Mouse (Mus musculus): Measurements from ENCODE around the gene Golm1. TPM values are rescaled to one million over a fixed set of nuclear protein-coding genes. Genes with fewer than 3 reads are reported as not detected.

Gene Golm1
- polyA plus RNA-seq, 1 experiment = not detected

GRCm38 (mm10) chr13:59679908-59680307 lies 4.3 kb upstream of the Golm1 start:
- no peak overlapping the region for H3K27ac ChIP-seq (ENCODE audit: insufficient read depth, low read depth, low read length)
- TF ChIP-seq POLR2A (IDR thresholded peaks at IDR 0.05; ENCODE audit: insufficient read depth, low read depth, low read length) (no peak), CTCF (IDR thresholded peaks at IDR 0.05; ENCODE audit: insufficient read depth, low read depth, low read length) (no peak)
- no peaks in the 10 kb centered on the region for H3K4me1 ChIP-seq (ENCODE audit: control insufficient read depth, insufficient read depth, low read length)
- H3K4me3 ChIP-seq (ENCODE audit: insufficient read depth, low read depth, low read length) = no peak overlapping the region
- 84% methylated on average over 4 of the region's 4 CpGs for WGBS

- 63% methylated on average over 4 of the region's 4 CpGs for WGBS
- Histone ChIP-seq H3K4me1 (ENCODE audit: control insufficient read depth, insufficient read depth, low read length) (peaks cover 3% of the 10 kb centered on the region), H3K4me3 (ENCODE audit: insufficient read depth, low read depth, low read length) (no peak overlapping the region), H3K27ac (ENCODE audit: insufficient read depth, low read depth, low read length) (no peak overlapping the region)
- TF ChIP-seq CTCF (IDR thresholded peaks at IDR 0.05; ENCODE audit: insufficient read depth, low read depth, low read length) = no peak
- no peak for TF ChIP-seq POLR2A (IDR thresholded peaks at IDR 0.05; ENCODE audit: insufficient read depth, low read depth, low read length)
Observed at GRCm38 (mm10) chr13:59679306-59679705, 3.7 kb upstream of the Golm1 start.

GRCm38 (mm10) chr13:59676316-59677229 lies 962 bp upstream of the Golm1 start:
- no peak for TF ChIP-seq CTCF (IDR thresholded peaks at IDR 0.05; ENCODE audit: insufficient read depth, low read depth, low read length)
- Histone ChIP-seq H3K4me3 (ENCODE audit: insufficient read depth, low read depth, low read length) (no peak overlapping the region), H3K27ac (ENCODE audit: insufficient read depth, low read depth, low read length) (no peak overlapping the region), H3K4me1 (ENCODE audit: control insufficient read depth, insufficient read depth, low read length) (peaks cover 6% of the 10 kb centered on the region)
- 75% methylated on average over 12 of the region's 12 CpGs for WGBS

GRCm38 (mm10) chr13:59674761-59675150 lies 855 bp downstream of the Golm1 start:
- H3K4me1 ChIP-seq (ENCODE audit: control insufficient read depth, insufficient read depth, low read length) = peaks cover 6% of the 10 kb centered on the region
- H3K27ac ChIP-seq (ENCODE audit: insufficient read depth, low read depth, low read length) = no peak overlapping the region
- 8% methylated on average over 13 of the region's 13 CpGs for WGBS
- TF ChIP-seq CTCF (IDR thresholded peaks at IDR 0.05; ENCODE audit: insufficient read depth, low read depth, low read length) (no peak), POLR2A (IDR thresholded peaks at IDR 0.05; ENCODE audit: insufficient read depth, low read depth, low read length) (no peak)
- H3K4me3 ChIP-seq (ENCODE audit: insufficient read depth, low read depth, low read length) = peak overlapping the region; percentile 29

GRCm38 (mm10) chr13:59674215-59674614 lies 1.4 kb downstream of the Golm1 start:
- 45% methylated on average over 3 of the region's 3 CpGs for WGBS
- Histone ChIP-seq H3K4me1 (ENCODE audit: control insufficient read depth, insufficient read depth, low read length) (peaks cover 6% of the 10 kb centered on the region), H3K27ac (ENCODE audit: insufficient read depth, low read depth, low read length) (no peak overlapping the region), H3K4me3 (ENCODE audit: insufficient read depth, low read depth, low read length) (no peak overlapping the region)
- no peak for TF ChIP-seq CTCF (IDR thresholded peaks at IDR 0.05; ENCODE audit: insufficient read depth, low read depth, low read length)

- 69% methylated on average over 7 of the region's 7 CpGs for WGBS
- Histone ChIP-seq H3K4me1 (ENCODE audit: control insufficient read depth, insufficient read depth, low read length) (peaks cover 6% of the 10 kb centered on the region), H3K27ac (ENCODE audit: insufficient read depth, low read depth, low read length) (no peak overlapping the region), H3K4me3 (ENCODE audit: insufficient read depth, low read depth, low read length) (no peak overlapping the region)
- TF ChIP-seq CTCF (IDR thresholded peaks at IDR 0.05; ENCODE audit: insufficient read depth, low read depth, low read length) (no peak), POLR2A (IDR thresholded peaks at IDR 0.05; ENCODE audit: insufficient read depth, low read depth, low read length) (no peak)
Observed at GRCm38 (mm10) chr13:59673597-59673996, 2.0 kb downstream of the Golm1 start.

GRCm38 (mm10) chr13:59672248-59672647 lies 3.4 kb downstream of the Golm1 start:
- TF ChIP-seq POLR2A (IDR thresholded peaks at IDR 0.05; ENCODE audit: insufficient read depth, low read depth, low read length) (no peak), CTCF (IDR thresholded peaks at IDR 0.05; ENCODE audit: insufficient read depth, low read depth, low read length) (no peak)
- Histone ChIP-seq H3K4me3 (ENCODE audit: insufficient read depth, low read depth, low read length) (no peak overlapping the region), H3K4me1 (ENCODE audit: control insufficient read depth, insufficient read depth, low read length) (peaks cover 6% of the 10 kb centered on the region), H3K27ac (ENCODE audit: insufficient read depth, low read depth, low read length) (no peak overlapping the region)
- WGBS = 79% methylated on average over 6 of the region's 6 CpGs

- 91% methylated on average over 2 of the region's 2 CpGs for WGBS
- Histone ChIP-seq H3K27ac (ENCODE audit: insufficient read depth, low read depth, low read length) (no peak overlapping the region), H3K4me3 (ENCODE audit: insufficient read depth, low read depth, low read length) (no peak overlapping the region), H3K4me1 (ENCODE audit: control insufficient read depth, insufficient read depth, low read length) (peaks cover 6% of the 10 kb centered on the region)
- TF ChIP-seq POLR2A (IDR thresholded peaks at IDR 0.05; ENCODE audit: insufficient read depth, low read depth, low read length) (no peak), CTCF (IDR thresholded peaks at IDR 0.05; ENCODE audit: insufficient read depth, low read depth, low read length) (no peak)
Observed at GRCm38 (mm10) chr13:59671521-59671920, 4.1 kb downstream of the Golm1 start.

- TF ChIP-seq POLR2A (IDR thresholded peaks at IDR 0.05; ENCODE audit: insufficient read depth, low read depth, low read length) (no peak), CTCF (IDR thresholded peaks at IDR 0.05; ENCODE audit: insufficient read depth, low read depth, low read length) (no peak)
- H3K27ac ChIP-seq (ENCODE audit: insufficient read depth, low read depth, low read length) = no peak overlapping the region
Observed at GRCm38 (mm10) chr13:59669946-59670345, 5.7 kb downstream of the Golm1 start.

More at GRCm38 (mm10) chr13:59669946-59670345, 5.7 kb downstream of the Golm1 start:
- H3K4me1 ChIP-seq (ENCODE audit: control insufficient read depth, insufficient read depth, low read length) = peaks cover 6% of the 10 kb centered on the region
- WGBS = 71% methylated on average over 10 of the region's 10 CpGs
- no peak overlapping the region for H3K4me3 ChIP-seq (ENCODE audit: insufficient read depth, low read depth, low read length)

All from olfactory bulb, adult 2 months (tissue).